In the genomic region with DNA sequence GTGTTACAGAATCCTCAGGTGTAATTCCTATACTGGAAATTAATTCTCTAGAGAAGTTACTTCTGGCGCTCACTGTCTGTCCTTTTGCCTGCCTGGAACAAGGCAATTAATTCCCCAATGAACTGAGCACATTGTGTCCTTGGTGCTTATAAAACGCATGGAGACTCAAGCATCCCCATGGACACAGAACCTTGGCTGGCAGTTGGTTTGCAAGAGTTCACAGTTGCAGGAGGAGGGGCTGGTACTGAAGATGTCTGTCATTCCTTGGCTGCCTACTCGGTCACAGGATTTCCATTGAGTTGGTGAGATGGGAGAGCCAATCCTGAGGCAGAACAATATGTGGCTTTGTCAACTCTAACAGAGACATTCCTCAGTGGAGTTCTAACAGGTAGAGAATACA, we compare ENCODE assay signal across 11 mouse cellular contexts. TPM values are rescaled to one million over a fixed set of nuclear protein-coding genes. Genes with fewer than 3 reads are reported as not detected.
DNase-seq lines count a peak whose midpoint lies in the region; ATAC-seq and TF ChIP-seq lines count a peak whose summit lies in the region.
"Had no signal": no experiment of that assay in that cellular context is flagged by ENCODE, and none has a peak within 500 bp of the region (broad histone marks: within the 10 kb centered on the region; RNA-seq: fewer than 3 reads in every experiment).

No protein-coding gene starts in this region.

- no peak overlapping the region for H3K4me2 ChIP-seq in hindbrain, embryonic 14.5 days (replicated peaks)

- ATAC-seq in hindbrain, embryonic 14.5 days (ENCODE audit: low FRiP score) = no peak

- H3K9ac ChIP-seq in hindbrain, embryonic 14.5 days = no peak overlapping the region

- WGBS in hindbrain, embryonic 14.5 days = 65% methylated on average over 3 of the region's 3 CpGs

- intact Hi-C loops in gastrocnemius, adult 2 months (cut with DNase I) = no loop called here
- intact Hi-C loops in left cerebral cortex, postnatal 4 days (cut with DNase I) = no loop called here
- intact Hi-C loops in left cerebral cortex, postnatal 36 days (cut with DNase I) = no loop called here
- intact Hi-C loops in heart, postnatal 36 days (cut with DNase I) = no loop called here

- H3K36me3 ChIP-seq in hindbrain, embryonic 14.5 days (replicated peaks; ENCODE audit: control insufficient read depth, insufficient read depth) = no peaks in the 10 kb centered on the region

- no peaks in the 10 kb centered on the region for H3K4me1 ChIP-seq in hindbrain, embryonic 14.5 days (replicated peaks; ENCODE audit: control insufficient read depth, insufficient read depth, low read length)

- DNase-seq in gastrocnemius, adult 2 months = peak; percentile 37
- no peak for DNase-seq in gastrocnemius, postnatal 4 days (ENCODE audit: low spot score in 2 of 2)
- DNase-seq in left cerebral cortex, postnatal 4 days = peak; percentile 4
- DNase-seq in left cerebral cortex, postnatal 36 days (ENCODE audit: low spot score in 2 of 2) = no peak
- DNase-seq in adrenal gland, postnatal 10 days = peak; percentile 52
- peak; percentile 25 to 39 for DNase-seq in heart, postnatal 36 days
- DNase-seq in hindbrain, embryonic 14.5 days (ENCODE audit: low spot score) = no peak
- DNase-seq in urinary bladder, adult 18-20 months (ENCODE audit: low spot score in 2 of 2) = no peak

- no peak overlapping the region for H3K4me3 ChIP-seq in gastrocnemius, adult 2 months
- no peak overlapping the region for H3K4me3 ChIP-seq in hindbrain, embryonic 14.5 days (replicated peaks; ENCODE audit: low read length)
- H3K4me3 ChIP-seq: erythroblast, embryonic 14.5 days had no signal

- H3K27me3 ChIP-seq in hindbrain, embryonic 14.5 days (ENCODE audit: control insufficient read depth, insufficient read depth, low read length) = no peaks in the 10 kb centered on the region

- no peak for TF ChIP-seq CTCF in gastrocnemius, adult 2 months (IDR thresholded peaks at IDR 0.05)

- peak overlapping the region; percentile 76 for H3K27ac ChIP-seq in gastrocnemius, adult 2 months
- H3K27ac ChIP-seq in hindbrain, embryonic 14.5 days = no peak overlapping the region

- no peaks in the 10 kb centered on the region for H3K9me3 ChIP-seq in hindbrain, embryonic 14.5 days (ENCODE audit: control insufficient read depth, low read length)

RNA-seq across cellular contexts. Expression of gene Mpdz, which starts 12.5 kb away (rescaled TPM):
- 10 to 100 TPM; 52.7 to 85.0 TPM for total RNA-seq in gastrocnemius, adult 2 months (2021)
- 10 to 100 TPM; 89.9 to 92.6 TPM for total RNA-seq in gastrocnemius, postnatal 4 days (2021)
- 10 to 100 TPM; 40.0 to 45.3 TPM for total RNA-seq in left cerebral cortex, postnatal 4 days (2021)
- 10 to 100 TPM; 47.8 to 61.3 TPM for total RNA-seq in left cerebral cortex, postnatal 36 days (2021)
- total RNA-seq in adrenal gland, postnatal 10 days (2021) = 10 to 100 TPM; 57.2 to 88.0 TPM
- 10 to 100 TPM; 53.2 to 55.5 TPM for total RNA-seq in heart, postnatal 36 days (2021)
- polyA plus RNA-seq in hindbrain, embryonic 14.5 days (2014; fragmentation: Nextera tagmentation; extraction: Ambion mirVana) = 15.1 and 16.2 TPM in 2 replicates
- total RNA-seq: megakaryocyte-erythroid progenitor cell, adult 5-6 weeks; neutrophil, adult 5-6 weeks had no signal
- polyA plus RNA-seq: erythroblast, embryonic 14.5 days had no signal

Comparison
In these comparisons a context has a peak if more than half of its experiments do, and no peak if none do; other contexts are left out.
1. DNase-seq: peak in gastrocnemius, adult 2 months (single experiment), left cerebral cortex, postnatal 4 days (single experiment), adrenal gland, postnatal 10 days (single experiment) and heart, postnatal 36 days (2 of 2); none in gastrocnemius, postnatal 4 days (0 of 2), left cerebral cortex, postnatal 36 days (0 of 2), hindbrain, embryonic 14.5 days (single experiment) and urinary bladder, adult 18-20 months (0 of 2).